Mouse (Mus musculus) testis, adult 2 months (tissue): ENCODE measurements at regions not wholly inside any gene's neighbourhood (a gene's known extent, or its start where the extent isn't known, plus 50 kb on each side); places are given as distances from the start of the nearest gene placed in this dataset.

Experiments
- CTCF ChIP-seq: fragments of 200-500 bp; IDR thresholded peaks from 2 replicates; pipeline ENCODE4 v1.5.1; 2012; ENCODE audit warnings: low read depth, mild to moderate bottlenecking, inconsistent platforms, low read length, moderate library complexity; ENCODE audit not compliant: control insufficient read depth, insufficient read depth, insufficient replicate concordance
- POLR2A ChIP-seq: fragments of 200-500 bp; IDR thresholded peaks from 2 replicates; pipeline ENCODE4 v1.6.1; 2012; ENCODE audit warnings: low read depth, mild to moderate bottlenecking, inconsistent platforms, low read length, moderate library complexity; ENCODE audit not compliant: control insufficient read depth

DNA sequence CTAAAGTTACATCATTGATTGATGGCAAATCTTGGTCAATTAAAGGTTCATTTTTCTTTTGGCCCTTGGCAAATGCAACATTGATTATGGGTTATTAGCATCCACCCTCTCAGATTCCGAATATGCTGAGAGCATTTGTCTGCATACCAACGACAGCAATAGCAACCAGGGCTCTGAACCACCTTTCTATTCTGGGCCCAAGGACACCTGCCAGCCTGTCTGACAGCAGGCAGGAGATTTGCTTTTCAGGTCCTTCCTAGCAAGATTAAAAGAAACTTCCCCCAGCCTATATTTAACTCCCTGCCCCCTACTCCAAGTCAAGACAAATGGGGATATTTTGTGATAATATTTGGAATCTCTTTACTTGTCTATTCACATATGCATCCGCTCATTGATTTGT lies 358.8 kb downstream of the Fut8 start:
- TF ChIP-seq CTCF (no peak), POLR2A (no peak)
